Mouse (Mus musculus) stomach, embryonic 14.5 days (tissue): ENCODE measurements at regions not wholly inside any gene's neighbourhood (a gene's known extent, or its start where the extent isn't known, plus 50 kb on each side); places are given as distances from the start of the nearest gene placed in this dataset.

Source experiments
- ATAC-seq: fragments of 200-750 bp; cut with Nextera tagmentation; 2 replicates; pipeline ENCODE4 v1.8.0; 2017; ENCODE audit warnings: low read depth, moderate TSS enrichment; ENCODE audit not compliant: insufficient number of reproducible peaks, insufficient read depth, low FRiP score
- H3K27ac ChIP-seq: fragments of 300-500 bp; sonication (generic); 2 replicates; pipeline ENCODE4 v1.5.1; 2014; ENCODE audit warnings: mild to moderate bottlenecking, low read length, moderate library complexity, mixed read lengths
- H3K27me3 ChIP-seq: fragments of 300-500 bp; sonication (generic); 2 replicates; pipeline ENCODE4 v1.6.1; 2014; ENCODE audit warnings: low read length, control low read depth, mixed read lengths; ENCODE audit not compliant: control insufficient read depth, insufficient read depth
- H3K36me3 ChIP-seq: fragments of 300-500 bp; sonication (generic); 2 replicates; pipeline ENCODE4 v1.6.1; 2014; ENCODE audit warnings: mild to moderate bottlenecking, control low read depth, low read length, moderate library complexity, mixed read lengths; ENCODE audit not compliant: control insufficient read depth, insufficient read depth
- H3K4me1 ChIP-seq: fragments of 300-500 bp; sonication (generic); 2 replicates; pipeline ENCODE4 v1.6.1; 2014; ENCODE audit warnings: low read length, control low read depth, mixed read lengths; ENCODE audit not compliant: control insufficient read depth, insufficient read depth
- H3K4me2 ChIP-seq: fragments of 300-500 bp; sonication (generic); replicated peaks from 2 replicates; pipeline ENCODE4 v1.6.1; 2014; ENCODE audit warnings: low read depth, low read length, control low read depth
- H3K4me3 ChIP-seq: fragments of 300-500 bp; sonication (generic); 2 replicates; pipeline ENCODE4 v1.5.1; 2014; ENCODE audit warnings: low read depth, low read length, control low read depth
- H3K9ac ChIP-seq: fragments of 300-500 bp; sonication (generic); replicated peaks from 2 replicates; pipeline ENCODE4 v1.6.1; 2014; ENCODE audit warnings: low read depth, mild to moderate bottlenecking, control low read depth, low read length, moderate library complexity, mixed read lengths
- H3K9me3 ChIP-seq: fragments of 300-500 bp; sonication (generic); 2 replicates; pipeline ENCODE4 v1.6.1; 2016; ENCODE audit warnings: low read depth, low read length, control low read depth; ENCODE audit not compliant: control insufficient read depth
- WGBS: fragments of 180-500 bp; shearing (Covaris S2); extraction: QIAGEN DNeasy Blood & Tissue Kit; methylation state at CpG from one replicate; pipeline ENCODE4 v1.1.7; 2014; 5-methylcytosine and 5-hydroxymethylcytosine counted together

DNA sequence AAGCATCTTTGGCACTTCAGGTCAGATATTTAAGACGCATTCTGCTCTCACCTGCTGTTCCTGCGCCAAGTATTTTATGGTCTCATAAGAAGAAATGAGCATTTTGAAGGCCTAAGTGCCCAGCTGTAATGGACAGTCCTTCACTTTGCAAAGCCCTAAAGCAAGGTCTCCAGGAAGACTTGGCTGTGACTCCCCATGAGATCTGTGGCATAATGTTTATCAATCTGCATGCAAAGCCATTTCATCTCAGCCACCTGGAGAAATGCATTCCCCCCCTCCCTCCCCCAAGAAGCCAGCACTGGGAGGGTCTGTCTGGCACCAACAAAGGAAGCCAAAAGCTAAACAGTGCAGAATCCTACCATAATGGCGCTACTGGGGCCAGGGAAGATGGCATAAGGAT is 437.4 kb downstream of the Slc4a3 start:
- no peak overlapping the region for H3K4me2 ChIP-seq
- no peak overlapping the region for H3K27ac ChIP-seq
- no peak overlapping the region for H3K9ac ChIP-seq
- no peaks in the 10 kb centered on the region for H3K36me3 ChIP-seq
- no peaks in the 10 kb centered on the region for H3K9me3 ChIP-seq
- H3K4me3 ChIP-seq: no peak overlapping the region
- 90% methylated on average over 3 of the region's 3 CpGs for WGBS
- no peaks in the 10 kb centered on the region for H3K27me3 ChIP-seq
- ATAC-seq: no peak
- no peaks in the 10 kb centered on the region for H3K4me1 ChIP-seq

DNA sequence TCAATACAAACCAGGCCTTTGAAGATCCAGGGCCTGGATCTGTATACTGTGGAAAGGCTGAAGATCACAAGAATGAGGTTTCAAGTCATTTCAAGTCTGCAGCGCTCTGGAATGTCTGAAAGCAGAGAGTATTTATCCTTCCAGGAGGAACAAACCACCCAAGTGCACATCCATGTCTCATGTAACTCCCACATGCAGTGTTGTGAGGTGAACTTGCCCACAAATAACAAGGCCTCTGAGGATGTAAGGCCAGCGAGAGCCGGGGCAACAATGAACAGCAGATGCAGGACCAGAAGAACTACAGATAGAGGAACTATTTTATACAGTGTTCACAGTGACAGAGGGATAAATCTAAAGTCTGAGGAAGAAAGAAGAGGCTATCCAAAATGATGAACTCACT is 442.4 kb downstream of the Slc4a3 start:
- Histone ChIP-seq H3K27ac (no peak overlapping the region), H3K4me3 (no peak overlapping the region), H3K36me3 (no peaks in the 10 kb centered on the region), H3K9me3 (no peaks in the 10 kb centered on the region), H3K4me2 (no peak overlapping the region), H3K9ac (no peak overlapping the region), H3K27me3 (no peaks in the 10 kb centered on the region), H3K4me1 (no peaks in the 10 kb centered on the region)
- 82% methylated on average over 3 of the region's 3 CpGs for WGBS
- ATAC-seq: no peak

DNA sequence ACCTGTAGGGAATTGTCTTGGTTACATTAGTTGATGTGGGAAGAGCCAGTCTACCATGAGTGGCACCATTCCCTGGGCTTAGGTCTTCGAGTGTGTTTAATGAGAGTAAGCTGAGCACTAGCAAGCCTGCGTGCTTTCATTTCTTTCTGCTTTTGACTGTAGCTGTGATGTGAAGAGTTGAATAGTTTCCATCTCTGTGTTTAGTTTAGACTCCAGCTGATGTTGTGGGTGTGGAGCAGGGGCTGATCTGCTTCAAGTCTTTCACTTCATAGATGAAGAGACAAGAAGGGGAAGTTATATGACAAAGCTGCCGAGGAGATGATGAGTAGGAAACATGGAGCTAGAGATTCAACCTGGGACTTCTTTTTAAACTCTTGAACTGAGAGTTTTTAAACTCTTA is 446.0 kb downstream of the Slc4a3 start:
- no peak overlapping the region for H3K4me3 ChIP-seq
- no peaks in the 10 kb centered on the region for H3K4me1 ChIP-seq
- H3K27ac ChIP-seq: no peak overlapping the region
- no peak for ATAC-seq
- H3K4me2 ChIP-seq: no peak overlapping the region
- no peaks in the 10 kb centered on the region for H3K36me3 ChIP-seq
- WGBS: 89% methylated on average over 3 of the region's 3 CpGs
- no peaks in the 10 kb centered on the region for H3K9me3 ChIP-seq
- H3K27me3 ChIP-seq: no peaks in the 10 kb centered on the region
- H3K9ac ChIP-seq: no peak overlapping the region

DNA sequence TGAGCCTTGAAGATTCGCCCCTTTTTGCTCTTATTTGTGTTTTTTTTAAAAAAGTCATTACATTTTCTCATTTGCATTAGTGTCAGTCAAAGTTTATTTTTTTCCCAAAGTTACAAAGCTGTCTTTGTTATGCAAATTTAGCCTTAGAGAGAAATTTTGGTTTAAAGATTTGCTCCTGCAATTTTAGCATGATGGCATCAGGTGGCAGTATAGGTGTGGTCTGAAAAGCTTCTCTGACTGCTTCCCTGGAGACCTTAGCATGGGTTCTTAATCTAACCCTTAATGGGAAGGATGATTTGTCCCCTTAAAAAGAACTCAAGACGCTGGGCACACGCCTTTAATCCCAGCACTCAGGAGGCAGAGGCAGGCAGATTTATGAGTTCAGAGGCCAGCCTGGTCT is 451.2 kb downstream of the Slc4a3 start:
- no peak overlapping the region for H3K9ac ChIP-seq
- no peaks in the 10 kb centered on the region for H3K9me3 ChIP-seq
- no peak for ATAC-seq
- no peaks in the 10 kb centered on the region for H3K36me3 ChIP-seq
- no peaks in the 10 kb centered on the region for H3K27me3 ChIP-seq
- no peak overlapping the region for H3K27ac ChIP-seq
- no peaks in the 10 kb centered on the region for H3K4me1 ChIP-seq
- no peak overlapping the region for H3K4me3 ChIP-seq
- 66% methylated on average over 3 of the region's 3 CpGs for WGBS
- H3K4me2 ChIP-seq: no peak overlapping the region

DNA sequence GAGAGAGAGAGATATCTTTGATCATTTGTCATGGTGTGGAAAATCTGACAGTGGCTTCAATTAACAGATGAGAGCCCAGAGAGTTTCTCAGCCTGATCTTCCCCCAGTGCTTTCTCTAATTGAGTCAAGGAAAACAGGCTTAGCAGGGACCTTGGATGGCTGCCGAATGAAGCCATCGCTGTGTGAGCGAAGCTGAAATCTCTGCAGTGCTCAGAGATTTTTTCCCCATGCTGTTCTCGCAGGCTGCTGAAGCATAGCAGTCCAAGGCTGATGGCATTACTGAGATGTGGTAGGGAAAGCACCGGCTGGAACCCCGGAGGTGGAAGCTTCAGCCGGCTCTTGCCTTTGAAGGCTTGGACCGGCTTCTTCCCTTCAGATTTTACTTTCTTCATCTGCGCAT is 455.1 kb downstream of the Slc4a3 start:
- Histone ChIP-seq H3K4me1 (no peaks in the 10 kb centered on the region), H3K4me2 (no peak overlapping the region), H3K9me3 (no peaks in the 10 kb centered on the region), H3K36me3 (no peaks in the 10 kb centered on the region), H3K27me3 (no peaks in the 10 kb centered on the region), H3K4me3 (no peak overlapping the region), H3K27ac (no peak overlapping the region), H3K9ac (no peak overlapping the region)
- 88% methylated on average over 9 of the region's 9 CpGs for WGBS
- no peak for ATAC-seq

DNA sequence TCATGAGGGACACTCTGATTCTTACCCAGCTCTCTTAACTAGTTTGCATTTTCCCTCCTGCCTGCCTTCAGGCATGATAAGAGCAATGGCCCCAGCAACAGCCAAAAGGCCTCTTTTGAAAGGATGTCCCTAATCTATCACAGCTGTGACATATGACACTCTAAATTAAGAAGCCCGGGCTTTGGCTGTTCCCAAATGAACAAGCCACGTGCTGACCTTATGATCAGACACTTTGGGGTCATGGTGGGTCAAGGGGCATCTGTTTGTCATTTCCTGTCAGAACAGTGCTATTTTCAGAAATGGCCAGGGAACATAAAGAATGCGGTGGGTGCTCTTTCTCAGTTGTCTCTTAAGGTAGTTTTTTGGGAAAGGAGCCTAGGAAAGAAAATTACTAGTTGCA is 463.5 kb downstream of the Slc4a3 start:
- Histone ChIP-seq H3K27ac (no peak overlapping the region), H3K9me3 (no peaks in the 10 kb centered on the region), H3K4me2 (no peak overlapping the region), H3K27me3 (no peaks in the 10 kb centered on the region), H3K36me3 (no peaks in the 10 kb centered on the region), H3K4me1 (no peaks in the 10 kb centered on the region), H3K9ac (no peak overlapping the region), H3K4me3 (no peak overlapping the region)
- 23% methylated on average over 3 of the region's 3 CpGs for WGBS
- no peak for ATAC-seq

DNA sequence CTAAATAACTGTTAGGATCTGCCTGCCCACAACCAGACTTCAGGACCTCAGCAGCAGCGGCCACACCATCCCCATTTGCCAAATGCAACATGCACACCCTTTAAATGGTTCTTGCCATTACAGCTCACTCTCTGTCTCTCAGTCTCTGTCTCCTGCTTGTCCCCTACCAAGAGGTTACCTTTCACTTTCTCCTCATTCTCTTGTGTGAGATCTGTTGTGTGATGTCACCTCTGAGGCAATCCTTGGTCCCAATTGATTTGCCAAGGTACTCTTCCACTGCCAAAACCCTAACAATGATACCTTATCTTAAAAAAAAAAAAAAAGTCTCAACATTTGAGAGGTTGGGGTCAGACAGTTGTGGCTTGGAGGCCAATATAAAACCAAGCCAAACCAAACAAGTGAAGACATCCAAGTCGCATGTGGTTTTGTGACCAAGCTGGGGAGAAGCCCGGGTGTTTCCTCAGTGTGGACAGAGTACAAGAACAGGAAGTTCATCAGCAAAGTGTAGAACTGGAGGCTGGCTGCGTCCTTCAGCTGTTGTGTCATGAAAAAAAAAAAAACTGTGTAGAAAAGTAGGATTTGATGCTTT is 464.2 kb downstream of the Slc4a3 start:
- no peaks in the 10 kb centered on the region for H3K4me1 ChIP-seq
- no peaks in the 10 kb centered on the region for H3K36me3 ChIP-seq
- WGBS: 82% methylated on average over 4 of the region's 4 CpGs
- no peak overlapping the region for H3K9ac ChIP-seq
- H3K4me3 ChIP-seq: no peak overlapping the region
- no peaks in the 10 kb centered on the region for H3K27me3 ChIP-seq
- no peak overlapping the region for H3K4me2 ChIP-seq
- H3K9me3 ChIP-seq: no peaks in the 10 kb centered on the region
- H3K27ac ChIP-seq: no peak overlapping the region
- ATAC-seq: no peak

DNA sequence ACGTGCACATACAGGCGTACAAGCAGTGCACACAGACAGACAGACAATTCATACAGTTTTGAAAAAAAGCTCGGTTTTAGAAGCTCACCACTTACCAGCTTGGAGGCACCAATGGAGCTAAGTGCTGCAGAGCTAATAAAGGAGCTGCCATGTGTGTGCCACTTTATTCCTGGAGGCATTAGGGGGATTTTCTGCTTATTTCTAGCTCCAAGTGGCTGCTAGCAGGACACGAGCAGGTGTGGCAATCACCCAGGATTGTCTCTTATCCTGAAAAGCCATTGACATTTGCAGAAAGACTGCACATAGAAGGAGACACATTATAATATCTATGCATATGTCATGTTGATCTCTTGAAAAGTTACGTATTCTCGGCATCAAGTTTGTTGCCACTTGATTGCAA is 472.5 kb downstream of the Slc4a3 start:
- H3K27me3 ChIP-seq: no peaks in the 10 kb centered on the region
- no peaks in the 10 kb centered on the region for H3K9me3 ChIP-seq
- ATAC-seq: no peak
- WGBS: 84% methylated on average over 6 of the region's 6 CpGs
- no peak overlapping the region for H3K4me2 ChIP-seq
- no peaks in the 10 kb centered on the region for H3K4me1 ChIP-seq
- no peaks in the 10 kb centered on the region for H3K36me3 ChIP-seq
- no peak overlapping the region for H3K9ac ChIP-seq
- no peak overlapping the region for H3K4me3 ChIP-seq
- H3K27ac ChIP-seq: no peak overlapping the region

DNA sequence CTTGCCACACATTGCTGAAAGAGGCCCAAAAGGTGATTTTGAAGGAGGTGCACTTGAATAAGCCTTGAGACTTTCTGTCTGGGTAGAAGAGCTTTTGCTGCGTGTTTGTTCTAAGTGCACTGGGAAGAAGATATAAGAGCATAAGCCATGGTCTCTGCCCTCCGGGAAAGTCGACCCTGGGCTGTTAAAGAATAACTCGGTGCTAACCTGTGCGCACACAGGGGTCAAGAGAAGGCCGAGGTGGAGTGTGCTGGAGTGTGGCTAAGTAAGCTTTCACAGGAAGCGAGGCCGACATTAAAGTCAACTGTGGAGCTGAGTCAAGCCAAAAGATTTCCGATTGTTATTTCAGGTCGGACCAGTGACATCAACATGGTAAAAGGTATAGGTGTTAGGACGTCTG is 473.0 kb downstream of the Slc4a3 start:
- Histone ChIP-seq H3K4me2 (no peak overlapping the region), H3K27ac (no peak overlapping the region), H3K4me3 (no peak overlapping the region), H3K4me1 (no peaks in the 10 kb centered on the region), H3K9me3 (no peaks in the 10 kb centered on the region), H3K27me3 (no peaks in the 10 kb centered on the region), H3K9ac (no peak overlapping the region), H3K36me3 (no peaks in the 10 kb centered on the region)
- no peak for ATAC-seq
- 52% methylated on average over 11 of the region's 11 CpGs for WGBS
